Mouse (Mus musculus) ovary, adult 18-20 months (tissue): ENCODE results near the gene Trmt10c.
A peak's percentile ranks its signal among the peaks of the same experiment; 100 is the strongest.
"Not testable (repeated sequence)": the region's sequence is repeated elsewhere in the genome, so short reads cannot be mapped to it uniquely, and the experiment has no call there.

Source experiments
- DNase-seq: peaks from one replicate; pipeline ENCODE4 v3.0.0; 2022; ENCODE audit warnings: low spot score, mixed read lengths

Trmt10c gene

DNA sequence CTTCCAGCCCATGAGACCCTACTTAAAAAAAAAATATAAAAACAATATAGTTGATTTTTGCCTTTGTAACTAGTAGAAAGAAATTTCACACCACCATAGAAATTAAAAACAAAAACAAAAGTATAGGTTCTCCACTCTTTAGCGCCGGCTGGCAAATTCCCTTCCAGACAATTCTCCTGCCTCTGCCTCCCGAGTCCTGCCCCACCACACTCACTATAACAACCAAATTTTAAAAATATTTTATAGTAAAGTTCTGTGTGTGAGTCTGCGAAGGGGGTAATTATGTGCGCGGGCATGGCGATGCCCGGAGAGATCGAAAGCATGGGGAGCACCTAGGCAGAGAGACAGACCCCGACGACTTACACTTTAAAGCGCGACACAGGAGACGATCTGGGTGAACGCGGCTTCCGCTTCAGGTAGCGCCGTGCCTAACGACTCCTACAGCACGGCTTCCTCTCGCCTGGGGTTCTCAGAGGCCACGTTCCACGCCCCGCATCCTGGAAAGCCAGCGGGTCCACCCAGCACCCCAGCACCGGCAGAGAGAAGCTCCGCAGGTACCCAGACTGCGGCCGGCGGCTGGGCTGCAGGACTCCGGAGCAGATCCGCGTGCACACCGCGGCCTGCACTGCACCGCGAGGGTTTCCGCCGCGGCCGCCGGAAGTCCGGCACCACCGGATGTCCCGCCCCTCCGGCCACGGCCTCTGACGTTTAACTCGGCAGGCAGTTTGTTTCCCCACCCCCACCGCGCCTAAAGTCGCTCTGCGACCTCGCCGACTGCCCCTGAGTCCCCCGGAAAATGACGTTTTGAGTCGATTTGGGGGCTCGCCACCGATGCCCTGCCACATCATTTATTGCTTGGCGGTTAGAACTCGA lies at the start of gene Trmt10c:
Trmt10c (minus strand) TSS at position 682 of the 873 bp plus-strand sequence.
- peak; percentile 83 for DNase-seq

GRCm38 (mm10) chr16:56086336-56086735 lies 48.7 kb upstream of the Trmt10c start:
- DNase-seq = no peak

- DNase-seq = no peak
These were observed 44.1 kb upstream of the Trmt10c start for GRCm38 (mm10) chr16:56081691-56082090.

- no peak for DNase-seq
These were observed 41.8 kb upstream of the Trmt10c start for GRCm38 (mm10) chr16:56079419-56079818.

DNA sequence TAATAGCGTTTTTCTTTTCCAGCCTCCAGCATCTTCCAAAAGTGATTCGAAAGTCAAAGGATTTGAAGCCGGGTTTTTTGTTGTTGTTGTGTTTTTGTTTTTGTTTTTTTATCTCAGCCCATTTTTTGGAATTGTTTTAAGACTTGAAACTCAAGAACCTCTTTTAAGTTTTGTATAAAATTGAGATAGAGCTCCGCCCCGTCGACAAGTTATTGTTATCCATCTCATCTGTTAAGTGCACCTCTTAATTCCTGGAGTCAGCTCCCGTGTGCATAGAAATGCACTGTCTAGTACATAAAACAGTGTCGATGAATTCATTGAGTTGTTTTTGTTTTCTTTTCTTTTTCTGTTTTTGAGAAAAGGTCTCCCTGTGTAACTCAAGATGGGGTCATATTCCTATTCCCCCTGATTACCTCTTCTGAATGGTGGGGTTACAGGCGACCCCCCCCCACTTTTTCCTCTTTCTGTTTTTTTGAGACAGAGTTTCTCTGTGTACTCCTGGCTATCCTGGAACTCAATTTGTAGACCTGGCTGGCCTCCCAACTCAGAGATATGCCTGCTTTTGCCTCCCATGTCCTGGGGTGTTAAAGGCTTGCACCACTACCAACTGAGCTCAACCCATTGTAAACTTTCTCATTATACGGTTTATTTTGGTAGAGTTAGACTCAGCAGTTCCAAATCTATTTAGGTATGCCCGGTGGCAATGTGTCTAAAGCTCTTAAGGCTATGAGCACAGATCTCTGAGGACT lies 38.7 kb upstream of the Trmt10c start:
- DNase-seq = no peak

- DNase-seq = peak; percentile 73
These were observed 37.8 kb upstream of the Trmt10c start for GRCm38 (mm10) chr16:56075222-56076111.

- DNase-seq = no peak
These were observed 36.9 kb upstream of the Trmt10c start for GRCm38 (mm10) chr16:56074565-56074964.

DNA sequence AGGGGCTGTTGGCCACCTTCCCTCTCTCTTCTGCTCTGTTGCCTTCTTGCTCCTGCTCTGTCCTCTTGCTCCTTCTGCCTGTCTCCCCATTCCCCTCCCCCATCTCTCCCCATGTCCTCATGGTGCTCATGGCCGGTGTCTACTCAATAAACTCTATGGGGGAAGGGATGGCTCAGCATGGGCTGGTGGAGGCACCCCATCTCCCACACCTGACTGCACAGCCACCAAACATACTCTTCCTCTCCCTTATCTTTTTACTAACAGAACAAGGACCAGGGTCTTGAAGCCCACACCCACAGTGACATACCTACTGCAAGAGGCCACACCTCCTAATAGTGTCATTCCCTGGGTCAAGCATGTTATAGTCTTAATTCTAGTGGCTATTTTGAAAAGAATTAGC lies 36.5 kb upstream of the Trmt10c start:
- no peak for DNase-seq

DNA sequence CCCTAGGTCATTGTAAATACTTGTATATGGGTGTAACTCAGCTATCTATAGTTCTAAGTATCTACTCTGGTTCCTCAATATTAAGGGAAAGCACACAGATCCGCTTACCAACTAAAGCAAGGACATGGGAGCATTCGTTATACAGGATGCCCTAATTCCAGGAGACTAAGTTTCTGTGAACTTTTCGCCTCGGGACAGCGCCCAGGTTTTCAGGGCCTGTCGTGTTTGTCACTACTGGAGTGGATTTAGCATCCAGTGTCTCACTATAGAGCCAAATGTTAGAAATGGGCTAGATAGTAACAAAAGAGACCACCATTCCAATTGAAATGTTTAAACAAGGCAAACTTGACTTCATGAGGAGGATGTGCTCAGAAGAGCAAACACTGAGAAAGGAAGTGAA lies 35.5 kb upstream of the Trmt10c start:
- DNase-seq = not testable (repeated sequence)

- no peak for DNase-seq
These were observed 34.9 kb upstream of the Trmt10c start for GRCm38 (mm10) chr16:56072533-56072932.

DNA sequence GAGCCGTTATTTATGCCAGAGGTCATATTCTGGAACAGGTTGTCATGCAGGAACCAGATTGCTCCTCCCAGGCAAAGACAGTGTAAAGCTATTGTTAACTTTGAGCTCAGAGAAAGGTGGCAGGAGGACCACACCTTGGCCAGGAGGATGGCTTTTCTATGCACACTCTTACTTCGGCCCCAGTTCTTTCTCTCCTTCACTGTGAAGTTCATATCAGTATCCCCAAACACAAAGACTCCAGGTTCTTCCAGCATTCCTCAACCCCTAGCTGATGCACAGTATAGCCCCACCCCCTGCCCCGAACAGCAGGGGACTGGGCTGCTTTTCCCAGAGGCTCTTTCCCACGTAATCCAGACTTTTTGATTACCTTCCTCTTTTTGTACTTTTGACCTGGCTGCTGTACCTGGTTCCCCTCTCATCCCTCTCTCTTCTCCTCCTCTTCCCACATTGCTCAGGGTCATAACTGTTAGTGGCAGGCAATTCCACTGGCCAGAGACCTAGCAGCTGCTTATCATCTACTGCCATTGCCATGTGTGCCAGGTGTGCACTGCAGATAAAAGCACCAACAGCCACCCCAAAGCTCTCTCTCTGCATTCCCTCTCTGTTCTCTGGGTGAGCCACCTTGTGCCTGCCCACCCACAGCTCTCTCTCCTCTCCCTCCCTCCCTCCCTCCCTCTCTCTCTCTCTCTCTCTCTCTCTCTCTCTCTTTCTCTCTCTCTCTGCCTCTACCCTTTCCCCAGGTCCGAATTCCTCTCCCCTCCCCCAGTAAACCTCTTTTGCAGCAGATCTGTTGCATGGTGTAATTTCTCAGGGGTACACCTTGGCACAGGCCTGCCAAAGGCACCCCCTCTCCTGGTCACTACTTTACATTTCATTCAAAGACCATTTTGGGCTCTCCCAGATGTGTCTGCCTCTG lies 34.0 kb upstream of the Trmt10c start:
- DNase-seq = no peak

GRCm38 (mm10) chr16:56068523-56069070 lies 31.0 kb upstream of the Trmt10c start:
- DNase-seq = no peak

DNA sequence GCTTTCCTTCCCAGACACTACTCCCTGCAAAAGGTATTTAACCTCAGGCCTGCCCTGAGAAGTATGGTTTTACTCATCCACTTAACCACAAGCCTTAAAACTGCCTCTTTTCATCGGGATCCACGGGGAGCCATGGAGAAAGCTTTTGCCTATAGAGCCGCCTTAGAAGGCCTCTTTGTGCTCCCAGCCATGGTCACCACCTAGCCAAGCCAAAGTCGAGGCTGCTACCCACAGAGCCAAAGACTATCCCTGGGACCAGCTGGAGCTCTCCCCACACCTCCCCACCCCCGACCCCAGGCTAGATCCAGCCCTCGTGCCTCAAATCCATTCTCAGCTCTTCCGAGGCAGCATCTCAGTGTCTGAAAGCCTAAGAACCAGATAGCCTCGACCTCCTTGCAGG lies 28.5 kb upstream of the Trmt10c start:
- DNase-seq = no peak

DNA sequence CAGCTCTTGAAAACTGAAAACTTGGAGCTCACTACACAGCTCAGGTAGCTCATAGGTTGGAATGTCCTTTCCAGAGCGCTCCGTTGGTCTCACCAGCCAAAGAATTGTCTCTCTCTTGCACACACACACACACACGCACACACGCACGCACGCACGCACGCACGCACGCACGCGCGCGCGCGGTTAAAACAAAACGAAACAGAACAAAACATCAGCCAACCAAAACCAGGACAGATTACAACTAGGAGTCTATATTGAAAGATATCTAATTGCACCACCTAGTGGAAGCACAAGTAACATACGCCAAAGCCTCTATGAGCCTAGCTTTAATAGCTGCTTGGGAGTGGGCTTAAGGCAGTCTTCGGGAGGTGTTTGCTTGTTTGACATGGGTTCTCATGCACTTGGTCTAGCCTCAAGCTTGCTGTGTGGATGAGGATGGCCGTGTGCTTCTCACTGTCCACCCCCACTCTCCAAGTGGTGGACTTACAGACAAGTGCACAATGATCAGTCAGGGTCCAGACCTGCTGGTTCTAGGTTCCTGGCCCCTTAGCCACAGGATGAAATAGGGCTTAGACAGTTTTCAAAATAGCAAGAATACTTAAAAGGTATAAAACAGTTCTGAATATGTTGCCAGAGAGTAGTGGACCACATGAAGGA lies 26.8 kb upstream of the Trmt10c start:
- DNase-seq = peak; percentile 48

DNA sequence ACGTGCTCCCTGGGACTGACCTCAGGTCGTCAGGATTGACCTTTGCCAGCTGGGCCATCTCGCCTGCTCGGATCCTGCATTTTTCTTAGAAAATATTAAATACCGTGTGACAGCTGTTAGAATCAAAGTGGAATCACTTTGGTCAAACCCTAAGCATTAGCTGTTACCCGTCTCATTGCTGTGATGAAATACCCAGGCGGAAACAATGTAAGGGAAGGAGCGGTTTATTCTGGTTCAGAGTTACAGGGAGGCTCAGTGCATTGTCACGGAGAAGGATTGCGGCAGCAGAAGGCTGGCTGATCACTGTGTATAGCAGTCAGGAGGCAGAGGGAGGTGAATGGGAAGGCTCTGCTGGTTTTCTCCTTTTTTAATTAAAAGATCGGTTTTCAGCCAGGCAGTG lies 25.4 kb upstream of the Trmt10c start:
- DNase-seq = no peak

DNA sequence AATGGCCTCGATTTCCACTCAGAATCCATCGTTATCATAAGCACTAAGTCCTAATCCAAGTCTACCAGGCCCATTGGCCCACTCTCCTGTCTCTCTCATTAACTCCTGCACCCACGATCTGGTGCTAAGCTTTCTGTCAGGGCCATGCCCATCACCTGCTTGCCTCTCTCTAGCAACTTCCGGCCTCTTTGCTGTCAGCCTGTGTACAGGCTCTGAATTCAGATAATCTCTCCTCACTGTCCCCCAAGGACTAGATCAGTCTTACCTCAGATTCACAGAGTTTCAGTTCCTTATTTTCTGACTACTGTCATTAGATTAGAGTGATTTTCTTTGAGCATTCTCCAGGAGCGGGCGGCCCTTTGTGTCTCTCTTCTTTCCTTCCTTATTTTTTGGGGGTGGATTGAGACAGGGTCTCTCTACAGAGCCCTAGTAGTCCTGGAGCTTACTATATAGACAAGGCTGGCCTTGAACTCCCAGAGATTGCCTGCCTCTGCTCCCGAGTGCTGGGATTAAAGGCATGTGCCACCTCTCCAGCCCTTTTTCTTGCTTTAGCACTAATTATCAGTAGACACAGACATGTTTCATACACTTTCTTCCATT lies 24.5 kb upstream of the Trmt10c start:
- DNase-seq = no peak

GRCm38 (mm10) chr16:56058151-56058550 lies 20.5 kb upstream of the Trmt10c start:
- no peak for DNase-seq

GRCm38 (mm10) chr16:56056944-56057590 lies 19.4 kb upstream of the Trmt10c start:
- DNase-seq = no peak

DNA sequence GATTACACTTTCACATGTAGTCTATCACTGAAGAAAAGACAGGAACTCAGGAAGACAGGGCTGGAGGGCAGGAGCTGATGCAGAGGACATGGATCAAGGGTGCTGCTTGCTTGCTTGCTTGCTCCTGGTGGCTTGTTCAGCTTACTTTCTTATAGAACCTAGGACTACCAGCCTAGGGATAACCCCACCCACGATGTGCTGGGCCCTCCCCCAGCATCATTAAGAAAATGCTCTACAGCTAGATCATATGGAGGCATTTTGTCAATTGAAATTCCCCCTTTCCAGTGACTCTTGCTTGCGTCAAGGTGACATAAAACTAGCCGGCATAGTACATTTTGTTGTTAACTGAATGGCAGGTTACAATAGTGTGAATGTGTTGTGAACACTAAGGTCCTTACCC lies 18.3 kb upstream of the Trmt10c start:
- DNase-seq = no peak
